Mouse (Mus musculus) adrenal gland (tissue): Measurements from ENCODE around the gene Hba-x.
"Not testable (repeated sequence)": the region's sequence is repeated elsewhere in the genome, so short reads cannot be mapped to it uniquely, and the experiment has no call there.

ENCODE experiments used
- intact Hi-C: fragments of 180-260 bp; cut with DNase I; formaldehyde crosslinking; loops from one replicate; pipeline ENCODE4 v1.15.1; 2025

Hba-x gene

GRCm38 (mm10) chr11:32247068-32247467 lies 29.1 kb upstream of the Hba-x start:
- intact Hi-C loops = no loop called here

- intact Hi-C loops = no loop called here
Measured at GRCm38 (mm10) chr11:32248350-32248749, 27.9 kb upstream of the Hba-x start.

- intact Hi-C loops = no loop called here
Measured at GRCm38 (mm10) chr11:32250880-32251763, 25.1 kb upstream of the Hba-x start.

- intact Hi-C loops = no loop called here
Measured at GRCm38 (mm10) chr11:32253121-32253520, 23.1 kb upstream of the Hba-x start.

GRCm38 (mm10) chr11:32256146-32256545 lies 20.1 kb upstream of the Hba-x start:
- intact Hi-C loops = no loop called here

- intact Hi-C loops = no loop called here
Measured at GRCm38 (mm10) chr11:32256566-32256965, 19.6 kb upstream of the Hba-x start.

- intact Hi-C loops = no loop called here
Measured at GRCm38 (mm10) chr11:32262674-32263415, 13.4 kb upstream of the Hba-x start.

GRCm38 (mm10) chr11:32265117-32265738 lies 11.0 kb upstream of the Hba-x start:
- intact Hi-C loops = no loop called here

GRCm38 (mm10) chr11:32266194-32266593 lies 10.0 kb upstream of the Hba-x start:
- intact Hi-C loops = no loop called here

GRCm38 (mm10) chr11:32266776-32267175 lies 9.4 kb upstream of the Hba-x start:
- intact Hi-C loops = no loop called here

- intact Hi-C loops = no loop called here
Measured at GRCm38 (mm10) chr11:32267188-32267884, 8.9 kb upstream of the Hba-x start, which contains the start of gene Nprl3. Gene Nprl3, minus strand, starts transcription at chr11:32267707.

GRCm38 (mm10) chr11:32267964-32268363 lies 8.2 kb upstream of the Hba-x start:
- intact Hi-C loops = no loop called here

- intact Hi-C loops = no loop called here
Measured at GRCm38 (mm10) chr11:32268952-32269351, 7.2 kb upstream of the Hba-x start.

GRCm38 (mm10) chr11:32271178-32271577 lies 5.0 kb upstream of the Hba-x start:
- intact Hi-C loops = no loop called here

- intact Hi-C loops = no loop called here
Measured at GRCm38 (mm10) chr11:32277736-32278457, 1.7 kb downstream of the Hba-x start.

GRCm38 (mm10) chr11:32278458-32278957 lies 2.3 kb downstream of the Hba-x start:
- intact Hi-C loops = no loop called here

- intact Hi-C loops = no loop called here
Measured at GRCm38 (mm10) chr11:32280646-32281045, 4.4 kb downstream of the Hba-x start.

- intact Hi-C loops = no loop called here
Measured at GRCm38 (mm10) chr11:32281416-32282144, 5.4 kb downstream of the Hba-x start.

GRCm38 (mm10) chr11:32283091-32283777 lies 7.0 kb downstream of the Hba-x start, which contains the start of gene Hba-a1:
Gene Hba-a1, plus strand, starts transcription at chr11:32283511.
- intact Hi-C loops = not testable (repeated sequence)
